Mouse (Mus musculus) regulatory T cell (primary cell): ENCODE measurements around the gene Siglech.
"Not testable (repeated sequence)": the region's sequence is repeated elsewhere in the genome, so short reads cannot be mapped to it uniquely, and the experiment has no call there.

Source experiments
- in situ Hi-C: fragments of 300-600 bp; cut with MboI, MseI; formaldehyde crosslinking; loops from one replicate; pipeline ENCODE4 v1.15.1; 2025; ENCODE audit warnings: high pct_unique_total_duplicates

The Siglech gene

DNA sequence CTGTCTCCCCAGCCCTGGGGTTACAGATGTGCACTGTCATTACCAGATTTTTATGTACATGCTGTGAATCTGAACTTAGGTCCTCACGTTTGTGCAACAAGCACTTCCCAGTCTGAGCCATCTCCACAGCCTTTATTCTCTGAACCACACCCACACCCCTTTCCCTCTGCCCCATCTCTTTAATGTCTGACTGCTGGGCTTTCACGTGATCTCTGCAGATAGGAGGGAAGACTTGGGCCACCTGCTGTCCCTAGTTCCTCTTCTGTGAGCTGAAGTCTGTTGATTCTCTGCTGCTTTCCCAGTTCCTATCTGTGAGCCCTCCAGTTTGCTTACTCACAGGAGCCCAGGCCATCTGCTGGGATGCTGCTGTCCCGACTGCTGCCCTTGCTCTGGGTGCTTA lies at the start of gene Siglech:
Siglech (plus strand) TSS at position 253 of the 400 bp plus-strand sequence.
- in situ Hi-C loops, result no loop called here

DNA sequence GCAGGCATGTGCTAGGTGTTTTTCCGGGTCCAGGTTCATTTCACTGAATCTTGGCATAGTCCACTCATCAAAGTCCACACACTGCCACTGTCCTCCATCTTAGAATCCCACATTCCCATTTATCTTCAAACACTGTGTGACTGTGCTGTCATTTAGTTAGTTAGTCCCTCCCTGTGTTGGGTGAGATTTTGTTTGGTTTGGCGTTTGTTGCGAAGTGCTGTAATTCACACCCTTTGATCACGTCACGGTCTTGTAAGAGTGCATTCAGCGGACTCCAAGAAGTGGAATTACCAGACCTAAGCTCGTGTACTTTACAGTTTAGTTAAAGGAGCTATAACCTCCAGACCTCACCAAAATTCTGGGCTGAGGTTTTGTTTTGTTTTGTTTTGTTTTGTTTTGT lies 45.3 kb upstream of the Siglech start:
- in situ Hi-C loops, result no loop called here

DNA sequence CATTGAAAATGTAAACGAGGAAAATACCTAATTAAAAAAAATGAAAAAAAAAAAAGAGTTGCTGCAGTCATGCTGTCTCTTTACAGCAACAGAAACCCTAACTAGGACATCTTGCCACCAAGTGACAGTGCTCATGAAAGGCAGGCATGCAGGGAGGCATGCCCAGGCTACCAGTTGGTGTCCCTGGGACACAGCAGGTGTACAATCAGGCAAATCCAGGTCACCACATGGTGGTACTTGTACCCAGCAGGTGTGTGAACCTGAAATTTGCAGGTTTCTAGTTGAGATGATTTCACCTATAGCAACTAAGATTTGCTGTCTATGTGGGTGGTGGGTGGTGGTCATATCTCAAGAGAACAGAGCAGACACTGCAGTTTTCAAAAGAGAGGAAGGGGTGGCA lies 39.1 kb upstream of the Siglech start:
- in situ Hi-C loops, result no loop called here

DNA sequence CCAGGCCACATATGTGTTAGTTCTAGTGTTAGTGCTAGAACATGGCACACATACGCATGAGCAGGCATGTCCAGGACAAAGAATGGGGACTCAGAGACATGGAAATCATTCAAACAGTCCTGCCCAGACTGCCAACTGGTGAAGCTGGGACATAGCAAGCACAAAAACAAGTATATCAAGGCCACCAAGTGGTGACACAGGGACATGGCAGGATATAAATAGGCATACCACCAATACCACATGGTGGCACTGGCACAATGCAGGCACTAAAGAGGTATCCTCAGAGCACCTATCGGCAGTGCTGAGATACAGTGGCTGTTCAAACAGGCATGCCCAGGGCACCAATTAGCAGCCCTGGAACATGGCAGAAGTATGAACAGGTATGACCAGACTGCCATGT lies 33.5 kb upstream of the Siglech start:
- in situ Hi-C loops, result no loop called here

DNA sequence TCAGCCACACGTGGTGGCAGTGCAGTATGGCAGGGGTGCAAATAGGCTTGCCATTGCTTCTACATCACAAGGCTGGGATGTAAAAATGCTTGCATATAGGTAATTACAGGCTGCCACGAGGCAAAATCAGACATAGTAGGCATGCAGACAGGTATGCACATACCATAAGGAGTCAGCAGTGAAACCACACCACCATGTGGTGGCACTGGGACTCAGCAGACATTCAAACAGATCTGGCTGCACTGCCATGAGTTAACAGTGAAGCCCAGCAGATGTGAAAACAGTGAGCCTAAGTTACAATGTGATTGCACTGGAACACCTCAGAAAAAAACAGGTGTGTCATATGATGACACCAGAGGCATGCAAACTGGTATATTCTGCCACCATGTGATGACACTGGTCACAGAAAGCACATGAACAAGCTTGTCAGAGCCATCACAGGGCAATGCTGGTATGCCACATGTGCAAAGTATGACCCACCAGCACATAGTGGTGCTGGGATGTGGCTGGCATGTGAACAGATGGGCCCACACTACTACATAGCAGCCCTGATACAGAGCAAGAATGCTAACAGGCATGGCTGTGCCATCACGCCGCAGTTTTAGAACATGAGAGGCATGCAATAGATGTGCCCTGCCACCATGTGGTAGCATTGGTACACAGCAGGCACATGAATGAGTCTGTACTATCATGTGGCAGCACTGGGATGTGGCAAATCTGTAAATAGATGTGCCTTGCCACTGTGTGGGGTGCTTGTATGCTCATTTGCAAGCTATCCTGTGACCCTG lies 30.7 kb upstream of the Siglech start:
- in situ Hi-C loops, result no loop called here

DNA sequence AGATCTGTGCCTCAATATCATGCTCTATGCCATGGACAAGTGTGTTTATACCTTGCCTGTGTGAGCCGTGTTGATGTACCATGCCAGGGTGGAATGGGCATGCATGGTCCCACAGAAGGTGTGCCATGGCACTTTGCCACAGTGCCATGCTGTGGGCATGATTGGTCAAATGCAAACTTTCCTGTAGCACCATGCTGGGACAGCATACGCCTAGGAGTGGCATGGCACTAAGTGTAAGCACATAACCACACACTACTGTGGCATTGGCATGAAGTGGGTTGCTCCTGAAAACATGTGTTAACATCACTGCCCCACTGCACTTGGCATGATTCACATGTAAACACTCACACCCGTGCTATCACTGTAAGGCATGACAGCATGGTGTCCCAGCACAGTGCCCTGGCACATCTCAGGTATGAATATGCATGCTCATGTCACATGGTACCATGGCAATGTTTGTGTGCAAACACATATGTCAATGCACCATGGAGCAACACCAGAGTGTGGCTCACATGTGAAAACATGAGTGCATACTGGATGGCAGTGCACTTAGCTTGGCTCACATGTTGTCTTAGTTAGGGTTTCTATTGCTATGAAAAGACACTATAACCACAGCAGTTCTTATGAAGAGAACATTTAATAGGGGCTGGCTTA lies 24.2 kb upstream of the Siglech start:
- in situ Hi-C loops, result no loop called here

DNA sequence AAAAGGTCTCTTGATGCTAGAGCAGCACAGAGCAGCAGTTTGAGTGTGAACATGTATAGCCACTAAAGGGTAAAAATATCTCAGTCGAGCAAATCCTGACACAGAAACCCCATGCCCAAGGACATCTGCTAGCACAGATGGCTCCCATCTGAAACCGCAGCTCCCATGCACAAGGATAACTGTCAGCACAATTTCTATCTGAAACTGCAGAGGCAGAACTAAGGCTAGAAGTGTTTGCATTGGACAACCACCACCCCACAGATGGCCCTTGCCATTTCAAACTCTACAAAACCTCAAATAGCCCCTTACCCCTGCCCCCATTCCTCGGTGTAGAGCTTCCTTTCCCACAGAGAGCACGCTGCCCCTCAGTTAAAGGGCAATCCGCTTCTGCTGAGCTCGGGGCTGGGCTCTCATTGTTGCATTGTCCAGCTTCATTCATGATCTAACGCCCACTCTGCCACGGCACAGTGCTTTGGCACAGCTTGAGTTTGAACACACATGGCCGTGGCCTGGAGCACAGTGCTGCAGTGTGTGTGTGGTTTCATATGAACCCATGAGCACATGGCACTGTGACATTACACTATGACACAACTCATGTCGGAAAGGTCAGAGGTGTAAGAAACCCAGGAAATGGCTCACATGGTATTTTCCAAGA lies 23.3 kb upstream of the Siglech start:
- in situ Hi-C loops, result no loop called here

DNA sequence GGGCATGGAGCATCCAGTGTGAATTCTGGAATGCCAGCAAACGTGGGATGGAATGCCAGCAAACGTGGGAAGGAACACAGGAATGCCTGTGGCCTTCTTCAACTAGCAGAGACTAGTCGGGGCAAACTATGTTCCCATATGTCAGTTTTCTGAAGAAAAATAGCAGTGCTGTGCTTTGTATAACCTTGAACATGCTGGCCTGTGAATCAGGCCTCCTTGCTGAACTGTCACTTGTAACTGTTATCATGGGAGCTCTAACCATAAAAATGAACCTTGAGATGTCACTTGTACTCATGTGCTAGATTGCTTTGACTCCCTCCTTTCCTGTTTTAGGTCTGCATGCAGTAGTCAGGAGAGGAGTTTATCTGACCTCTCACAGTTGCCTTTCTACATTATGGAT lies 17.1 kb upstream of the Siglech start:
- in situ Hi-C loops, result no loop called here

DNA sequence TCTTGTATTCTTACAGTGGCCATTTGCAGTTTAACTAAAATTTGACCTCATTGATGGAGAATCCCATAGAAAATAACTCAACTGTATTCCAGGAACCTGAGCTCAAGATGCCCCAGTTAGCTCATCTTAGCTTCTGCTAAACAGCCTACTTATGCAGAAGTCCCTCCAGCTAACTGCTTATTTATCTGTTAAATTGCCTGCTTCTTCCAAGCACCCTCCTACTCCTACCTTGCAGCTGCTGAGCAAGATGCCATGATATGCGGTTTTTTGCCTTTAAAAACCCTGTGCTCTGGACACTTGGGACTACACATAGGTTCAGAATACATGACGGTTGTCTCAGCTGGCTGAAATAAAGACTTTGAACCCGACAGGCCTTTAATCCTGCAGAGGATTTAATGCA lies 8.6 kb upstream of the Siglech start:
- in situ Hi-C loops, result no loop called here

DNA sequence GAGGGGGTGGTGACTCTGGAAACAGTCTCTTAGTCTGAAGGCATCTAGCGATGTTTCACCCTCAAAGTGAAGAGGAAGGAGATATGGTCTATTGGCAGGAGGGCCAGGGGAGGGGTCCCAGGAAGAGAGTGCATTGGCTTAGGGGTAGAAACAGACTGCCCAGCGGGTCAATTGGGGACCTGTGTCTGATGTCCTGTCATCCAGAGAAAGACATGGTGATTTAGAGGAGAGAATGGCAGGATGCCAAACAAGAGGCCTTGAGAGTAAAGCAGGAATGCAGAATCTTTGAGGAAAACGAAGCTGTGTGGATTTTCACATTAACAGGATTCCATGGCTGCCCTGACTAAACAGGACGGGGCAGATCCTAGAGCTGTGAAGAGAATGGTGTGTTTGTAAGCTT lies 12.0 kb downstream of the Siglech start:
- in situ Hi-C loops, result no loop called here

DNA sequence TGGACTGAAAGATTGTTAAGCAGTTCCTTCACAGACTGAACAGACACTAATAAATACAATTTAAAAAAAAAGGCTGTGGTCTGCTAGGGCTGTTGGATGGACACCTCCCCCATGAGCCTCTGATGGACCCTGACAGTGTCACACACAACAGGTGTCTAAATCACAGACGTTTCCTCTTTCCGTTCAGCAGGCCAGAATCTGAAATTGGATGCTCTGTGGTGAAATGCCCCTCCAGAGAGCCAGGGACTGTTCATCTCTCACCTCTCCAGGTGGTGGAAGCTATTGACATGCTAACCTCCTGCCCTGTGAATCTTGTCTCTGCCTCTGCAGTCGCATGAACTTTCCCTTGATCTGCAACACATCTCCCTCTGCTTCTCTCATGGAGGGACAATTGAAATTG lies 14.5 kb downstream of the Siglech start:
- in situ Hi-C loops, result no loop called here

DNA sequence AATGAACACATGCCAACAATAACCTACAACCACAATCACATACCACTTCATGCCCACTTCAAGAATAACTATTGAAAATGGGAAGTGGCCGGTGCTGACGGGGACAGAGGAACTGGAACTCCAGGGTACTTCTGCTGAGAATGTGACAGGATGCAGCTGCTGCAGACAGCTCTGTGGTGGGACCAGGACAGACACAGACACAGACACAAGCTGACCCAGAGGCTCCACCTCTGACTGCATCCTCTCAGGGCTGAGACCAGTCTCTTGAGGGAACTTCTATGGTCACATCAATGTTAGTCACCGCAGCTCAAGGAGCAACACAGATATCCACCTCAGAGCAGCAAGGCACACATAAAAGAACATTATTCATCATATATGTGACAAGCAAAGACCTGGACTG lies 16.6 kb downstream of the Siglech start:
- in situ Hi-C loops, result no loop called here

DNA sequence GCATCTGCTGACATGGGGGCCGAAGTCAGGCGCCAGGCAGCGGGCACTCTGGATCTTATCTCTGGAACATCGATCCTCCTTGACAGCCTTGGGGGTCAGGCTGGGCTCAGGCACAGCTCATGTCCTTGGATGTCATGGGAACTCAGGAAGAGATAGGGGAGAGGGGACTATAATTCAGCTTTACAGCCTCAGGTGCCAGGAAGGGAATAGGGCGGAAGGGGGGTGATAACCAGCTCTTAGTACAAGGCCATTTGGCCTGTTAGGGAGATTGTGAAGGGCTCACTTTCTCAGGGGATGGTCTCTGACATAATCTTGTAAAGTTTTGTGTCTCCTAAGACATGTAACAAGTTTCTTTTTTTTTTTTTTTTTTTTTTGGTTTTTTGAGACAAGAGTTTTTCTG lies 22.6 kb downstream of the Siglech start:
- in situ Hi-C loops, result not testable (repeated sequence)

DNA sequence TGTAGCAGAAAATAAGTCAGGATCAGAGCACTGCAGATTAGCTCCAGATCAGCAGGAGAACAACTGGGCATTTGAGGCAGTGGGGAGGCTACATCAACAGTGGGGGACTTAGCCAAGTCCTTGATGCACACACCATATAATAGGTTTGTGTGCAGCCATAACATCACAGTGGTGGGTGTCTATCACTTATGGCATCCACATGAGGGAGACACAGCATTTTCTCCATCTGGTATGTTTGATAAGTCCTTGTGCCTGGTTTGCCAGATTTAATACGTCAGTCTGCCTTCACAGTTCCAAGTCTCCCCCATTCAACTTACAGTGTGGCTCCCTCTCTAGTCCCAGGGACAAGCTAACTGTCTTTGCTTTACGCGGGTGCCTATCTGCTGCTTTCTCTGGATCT lies 24.3 kb downstream of the Siglech start:
- in situ Hi-C loops, result no loop called here

DNA sequence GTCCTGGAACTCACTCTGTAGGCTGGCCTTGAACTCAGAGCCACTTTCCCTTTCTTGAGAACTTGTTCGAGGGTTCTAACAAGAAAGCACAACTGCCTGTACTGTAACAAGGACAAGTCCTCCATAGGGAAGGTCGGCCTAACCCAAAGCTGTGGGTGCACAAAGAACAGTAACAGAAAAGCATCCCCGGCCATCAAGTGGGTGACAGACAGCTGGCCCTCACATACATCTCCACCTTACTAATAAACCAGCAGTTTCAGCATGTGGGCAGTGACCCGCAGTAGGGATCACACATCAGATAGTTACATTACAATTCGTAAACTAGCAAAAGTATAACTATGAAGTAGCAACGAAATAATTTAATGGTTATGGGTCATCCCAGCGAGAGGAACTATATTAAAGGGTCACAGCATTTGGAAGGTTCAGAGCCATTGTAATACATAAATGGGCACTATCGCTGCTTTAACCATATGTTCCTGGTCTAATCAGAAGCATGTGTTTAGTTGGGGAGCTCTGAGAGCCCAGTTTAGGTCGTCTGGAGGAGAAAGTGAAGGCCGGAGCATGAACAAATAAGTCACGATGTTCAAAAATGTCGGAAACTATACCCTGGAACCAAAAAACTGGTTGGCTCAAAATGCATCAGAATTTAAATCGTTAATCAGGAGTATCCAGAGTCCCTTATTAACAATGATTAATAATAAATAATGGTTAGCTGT lies 25.4 kb downstream of the Siglech start:
- in situ Hi-C loops, result no loop called here

DNA sequence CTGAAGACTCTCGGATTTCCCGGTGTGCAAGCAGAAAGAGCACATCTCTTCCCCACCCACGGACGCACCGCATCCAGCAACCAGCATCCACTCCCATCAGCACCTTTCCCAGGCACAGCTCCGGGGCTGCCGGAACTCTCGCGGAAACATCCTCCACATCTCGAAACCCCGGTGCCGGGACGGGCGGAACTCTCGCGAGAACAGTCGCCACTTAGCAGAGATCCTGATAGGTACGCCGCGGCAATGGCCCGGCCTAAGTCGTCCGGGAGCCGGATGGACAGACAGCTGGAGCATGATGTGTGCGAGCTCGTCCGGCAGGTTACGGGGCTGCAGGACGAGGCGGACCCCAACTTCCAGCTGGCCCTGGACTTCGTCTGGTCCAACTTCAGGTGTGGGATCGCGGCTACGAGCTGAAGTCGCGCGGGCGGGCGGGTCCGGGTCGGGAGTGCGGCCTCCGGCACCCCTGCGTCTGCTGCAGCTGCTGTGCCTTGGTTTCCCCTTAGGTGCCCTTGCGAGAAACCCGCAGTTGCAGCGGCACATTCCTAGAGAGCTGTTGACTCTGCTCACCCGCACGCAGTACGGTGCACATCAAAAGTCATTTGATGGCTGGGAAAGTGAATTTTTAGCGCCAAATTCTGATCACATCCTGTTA lies 26.1 kb downstream of the Siglech start, which contains the start of gene Tubgcp5:
Tubgcp5 (plus strand) TSS at position 203 of the 652 bp plus-strand sequence.
- in situ Hi-C loops, result no loop called here

DNA sequence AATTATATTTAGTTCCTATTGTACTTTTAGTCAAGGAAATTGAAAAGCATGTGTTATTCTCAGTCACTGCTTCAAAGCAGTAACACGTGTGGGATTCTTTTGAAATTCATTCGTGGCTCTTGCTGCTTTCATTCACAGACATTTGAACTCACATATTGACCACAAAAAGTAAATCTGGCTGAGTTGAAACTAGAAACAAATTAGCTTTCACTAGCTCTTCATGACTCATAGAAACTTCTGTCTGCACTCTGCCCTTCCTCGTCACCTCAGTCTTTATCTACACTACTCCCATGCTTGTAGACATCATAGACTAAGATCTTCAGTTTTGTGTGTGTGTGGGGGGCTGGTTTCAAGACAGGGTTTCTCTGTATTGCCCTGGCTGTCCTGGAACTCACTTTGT lies 32.0 kb downstream of the Siglech start:
- in situ Hi-C loops, result no loop called here

DNA sequence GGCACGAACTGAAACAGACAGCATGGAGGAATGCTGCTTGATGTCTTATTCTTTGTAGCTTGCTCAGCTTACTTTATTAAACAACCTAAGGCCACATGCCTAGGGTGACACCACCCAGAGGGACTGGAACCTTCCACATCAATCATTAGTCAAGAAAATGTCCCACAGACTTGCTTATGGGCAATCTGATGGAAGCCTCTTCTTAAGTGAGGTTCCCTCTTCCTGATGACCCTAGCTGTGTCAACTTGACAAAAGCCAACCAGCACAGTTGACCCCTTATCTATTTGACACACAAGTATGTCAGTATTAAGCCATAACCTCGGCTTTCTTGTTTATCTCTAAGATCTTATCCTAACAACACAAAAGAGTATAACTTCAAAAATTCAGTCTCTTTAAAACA lies 42.0 kb downstream of the Siglech start:
- in situ Hi-C loops, result no loop called here

DNA sequence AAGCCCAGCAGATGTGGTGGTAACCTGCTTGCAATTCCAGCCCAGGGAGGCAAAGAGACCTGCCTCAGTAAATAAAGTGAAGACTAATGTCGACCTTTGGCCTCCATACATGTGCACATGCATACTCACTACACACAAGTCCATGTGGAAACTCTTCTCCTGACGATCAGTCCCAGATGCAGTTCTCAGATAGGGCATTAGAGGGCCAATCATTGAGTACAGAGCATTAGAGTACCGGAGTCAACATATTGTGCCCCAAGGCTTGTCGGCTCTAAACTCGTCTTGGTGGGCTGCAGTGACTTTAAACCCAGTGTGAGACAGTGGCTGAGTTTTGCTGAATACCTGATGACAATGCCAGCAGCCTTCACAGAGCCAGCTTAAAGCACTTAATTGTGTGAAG lies 56.5 kb downstream of the Siglech start:
- in situ Hi-C loops, result no loop called here

DNA sequence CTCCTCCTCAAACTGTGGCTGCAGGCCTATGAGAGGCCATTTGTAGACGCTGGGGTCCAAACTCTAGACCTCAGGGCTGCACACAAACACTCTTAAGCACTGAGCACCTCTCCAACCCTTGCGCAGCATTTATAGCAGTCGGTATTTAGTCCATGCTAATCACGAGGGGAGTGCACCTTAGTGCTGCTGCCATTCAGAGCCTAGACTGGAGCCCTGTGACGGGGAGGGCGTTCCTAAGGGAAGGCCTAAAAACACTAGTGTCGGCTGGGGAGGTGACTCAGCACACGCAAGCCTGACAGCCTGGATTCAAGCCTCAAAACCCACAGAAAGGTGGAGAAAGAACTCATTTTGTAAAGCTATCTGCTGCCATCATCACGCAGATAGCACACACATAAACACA lies 59.6 kb downstream of the Siglech start:
- in situ Hi-C loops, result no loop called here
